Mouse (Mus musculus): ENCODE results near the gene Mtmr12.
"Not testable (repeated sequence)": the region's sequence is repeated elsewhere in the genome, so short reads cannot be mapped to it uniquely, and the experiment has no call there.

Gene Mtmr12

GRCm38 (mm10) chr15:12212266-12212665, 7.4 kb downstream of the Mtmr12 start:
- no peak for DNase-seq

GRCm38 (mm10) chr15:12214531-12215414, 9.9 kb downstream of the Mtmr12 start:
- DNase-seq, result no peak

- no peak for DNase-seq
These were observed 10.5 kb downstream of the Mtmr12 start for GRCm38 (mm10) chr15:12215415-12215718.

- DNase-seq, result no peak
These were observed 11.3 kb downstream of the Mtmr12 start for GRCm38 (mm10) chr15:12216119-12216518.

- DNase-seq, result no peak
These were observed 12.0 kb downstream of the Mtmr12 start for GRCm38 (mm10) chr15:12216798-12217197.

- not testable (repeated sequence) for DNase-seq
These were observed 12.5 kb downstream of the Mtmr12 start for GRCm38 (mm10) chr15:12217332-12217731.

GRCm38 (mm10) chr15:12217849-12218248, 13.0 kb downstream of the Mtmr12 start:
- DNase-seq, result no peak

GRCm38 (mm10) chr15:12218583-12219382, 14.0 kb downstream of the Mtmr12 start:
- DNase-seq, result no peak

- no peak for DNase-seq
These were observed 16.3 kb downstream of the Mtmr12 start for GRCm38 (mm10) chr15:12221131-12221530.

GRCm38 (mm10) chr15:12222564-12223302, 17.9 kb downstream of the Mtmr12 start:
- DNase-seq, result no peak

- no peak for DNase-seq
These were observed 18.6 kb downstream of the Mtmr12 start for GRCm38 (mm10) chr15:12223393-12223792.

- no peak for DNase-seq
These were observed 19.4 kb downstream of the Mtmr12 start for GRCm38 (mm10) chr15:12224239-12224638.

- DNase-seq, result no peak
These were observed 20.2 kb downstream of the Mtmr12 start for GRCm38 (mm10) chr15:12225062-12225461.

- DNase-seq, result no peak
These were observed 22.1 kb downstream of the Mtmr12 start for GRCm38 (mm10) chr15:12226908-12227307.

- DNase-seq, result no peak
These were observed 22.5 kb downstream of the Mtmr12 start for GRCm38 (mm10) chr15:12227355-12227754.

GRCm38 (mm10) chr15:12229603-12230242, 24.9 kb downstream of the Mtmr12 start:
- no peak for DNase-seq

- DNase-seq, result no peak
These were observed 25.6 kb downstream of the Mtmr12 start for GRCm38 (mm10) chr15:12230243-12230935.

- no peak for DNase-seq
These were observed 26.6 kb downstream of the Mtmr12 start for GRCm38 (mm10) chr15:12231462-12231861.

- peak; percentile 70 to 77 for DNase-seq
These were observed 27.6 kb downstream of the Mtmr12 start for GRCm38 (mm10) chr15:12232429-12232828.

GRCm38 (mm10) chr15:12233021-12233420, 28.2 kb downstream of the Mtmr12 start:
- DNase-seq, result no peak

GRCm38 (mm10) chr15:12235559-12235958, 30.7 kb downstream of the Mtmr12 start:
- no peak for DNase-seq

GRCm38 (mm10) chr15:12235983-12236382, 31.2 kb downstream of the Mtmr12 start:
- no peak for DNase-seq
